ENCODE assay signal across 10 mouse cellular contexts in genomic region chr3:57505991-57506390, GRCm38 (mm10).
DNase-seq lines count a peak whose midpoint lies in the region; ATAC-seq lines count a peak whose summit lies in the region.
"Had no signal": no experiment of that assay in that cellular context is flagged by ENCODE, and none has a peak within 500 bp of the region (broad histone marks: within the 10 kb centered on the region; RNA-seq: fewer than 3 reads in every experiment).

No protein-coding gene starts in this region.

- intact Hi-C loops in heart, postnatal 10 days (cut with DNase I), result no loop called here

- 87% methylated on average over 10 of the region's 10 CpGs for WGBS in kidney, embryonic 14.5 days
- WGBS in forebrain, embryonic 16.5 days, result 76% methylated on average over 10 of the region's 10 CpGs

- H3K9me3 ChIP-seq in kidney, embryonic 14.5 days (ENCODE audit: control insufficient read depth, low read length), result no peaks in the 10 kb centered on the region
- no peaks in the 10 kb centered on the region for H3K9me3 ChIP-seq in forebrain, embryonic 16.5 days (ENCODE audit: control insufficient read depth, low read length)
- H3K9me3 ChIP-seq: liver, embryonic 13.5 days; midbrain, embryonic 12.5 days had no signal

- H3K27ac ChIP-seq in kidney, embryonic 14.5 days (ENCODE audit: low read depth, low read length), result no peak overlapping the region
- H3K27ac ChIP-seq in forebrain, embryonic 16.5 days (ENCODE audit: low read length), result no peak overlapping the region
- H3K27ac ChIP-seq: kidney, postnatal 0 days; liver, embryonic 13.5 days; midbrain, embryonic 12.5 days had no signal

- H3K4me2 ChIP-seq in kidney, embryonic 14.5 days (replicated peaks; ENCODE audit: low read depth, low read length), result no peak overlapping the region
- no peak overlapping the region for H3K4me2 ChIP-seq in forebrain, embryonic 16.5 days (ENCODE audit: low read length)
- H3K4me2 ChIP-seq: liver, embryonic 13.5 days; midbrain, embryonic 12.5 days had no signal

- no peaks in the 10 kb centered on the region for H3K27me3 ChIP-seq in kidney, embryonic 14.5 days (ENCODE audit: control insufficient read depth, insufficient read depth, low read length)
- H3K27me3 ChIP-seq in forebrain, embryonic 16.5 days (replicated peaks; ENCODE audit: control insufficient read depth, insufficient read depth, low read length), result no peaks in the 10 kb centered on the region
- H3K27me3 ChIP-seq: liver, embryonic 13.5 days; midbrain, embryonic 12.5 days had no signal

- H3K36me3 ChIP-seq in kidney, embryonic 14.5 days (ENCODE audit: control insufficient read depth, insufficient read depth, low read length), result peaks cover 6% of the 10 kb centered on the region; the same call in 1 of the 2 replicates
- H3K36me3 ChIP-seq in forebrain, embryonic 16.5 days (ENCODE audit: control insufficient read depth, insufficient read depth), result no peaks in the 10 kb centered on the region
- H3K36me3 ChIP-seq: liver, embryonic 13.5 days; midbrain, embryonic 12.5 days had no signal

- no peak for ATAC-seq in kidney, embryonic 14.5 days (ENCODE audit: low FRiP score, low TSS enrichment)
- ATAC-seq in frontal cortex, adult (ENCODE audit: low TSS enrichment), result no peak
- ATAC-seq in forebrain, embryonic 16.5 days, result no peak

- no peaks in the 10 kb centered on the region for H3K4me1 ChIP-seq in kidney, embryonic 14.5 days (ENCODE audit: control insufficient read depth, insufficient read depth, low read length)
- H3K4me1 ChIP-seq in forebrain, embryonic 16.5 days (replicated peaks; ENCODE audit: control insufficient read depth, insufficient read depth, low read length), result no peaks in the 10 kb centered on the region
- H3K4me1 ChIP-seq: liver, embryonic 13.5 days; midbrain, embryonic 12.5 days had no signal

- H3K4me3 ChIP-seq in kidney, embryonic 14.5 days (ENCODE audit: low read length), result no peak overlapping the region
- no peak overlapping the region for H3K4me3 ChIP-seq in forebrain, embryonic 16.5 days (replicated peaks; ENCODE audit: low read length)
- H3K4me3 ChIP-seq: liver, embryonic 13.5 days; midbrain, embryonic 12.5 days had no signal

- H3K9ac ChIP-seq in kidney, embryonic 14.5 days (ENCODE audit: low read depth, low read length), result no peak overlapping the region
- no peak overlapping the region for H3K9ac ChIP-seq in forebrain, embryonic 16.5 days (replicated peaks; ENCODE audit: low read depth, low read length)
- H3K9ac ChIP-seq: liver, embryonic 13.5 days; midbrain, embryonic 12.5 days had no signal

- DNase-seq in kidney, adult 8-10 months, result peak; percentile 35 to 55
- DNase-seq in brain, adult 2 months (ENCODE audit: low read depth, low spot score), result peak; percentile 17
- DNase-seq in cerebellum, postnatal 10 days, result peak; percentile 83 to 91
- DNase-seq in heart, postnatal 10 days, result peak; percentile 47 to 53
- DNase-seq: liver, embryonic 13.5 days had no signal

Comparison
In these comparisons a context has a peak if more than half of its experiments do, and no peak if none do; other contexts are left out.
1. DNase-seq: peak in every context shown above with its lines; median percentile 87 in cerebellum, postnatal 10 days; 50 in heart, postnatal 10 days; 45 in kidney, adult 8-10 months; 17 in brain, adult 2 months.